Mouse (Mus musculus) heart, postnatal 0 days (tissue): ENCODE results near the gene Fhl5.

Source experiments
- CTCF ChIP-seq: IDR thresholded peaks from 2 replicates; pipeline ENCODE4 v1.5.1; 2016; ENCODE audit warnings: antibody characterized with exemption, control low read depth, low read depth
- EP300 ChIP-seq: IDR thresholded peaks from 2 replicates; pipeline ENCODE4 v1.6.1; 2016; ENCODE audit warnings: antibody characterized with exemption, low read depth

- TF ChIP-seq CTCF (no peak), EP300 (no peak)
Measured at GRCm38 (mm10) chr4:25267144-25267543, 24.5 kb upstream of the Fhl5 start.
